Mouse (Mus musculus) spleen, postnatal 10 days (tissue): ENCODE data around the gene 2210418O10Rik.
"Not testable (repeated sequence)": the region's sequence is repeated elsewhere in the genome, so short reads cannot be mapped to it uniquely, and the experiment has no call there.

Experiments
- DNase-seq, 2 experiments: peaks; one replicate each; pipeline ENCODE4 v3.0.0; 2021 to 2022; ENCODE audit warnings: low spot score in 2 of 2

Gene 2210418O10Rik

GRCm38 (mm10) chr2:176226269-176226668 lies at the start of gene 2210418O10Rik:
2210418O10Rik (plus strand) TSS chr2:176226569.
- not testable (repeated sequence) for DNase-seq

- not testable (repeated sequence) for DNase-seq
Measured at GRCm38 (mm10) chr2:176248519-176248918, 22.1 kb downstream of the 2210418O10Rik start.
